Mouse (Mus musculus) mesoderm, embryonic 11.5 days (tissue): Measurements from ENCODE around the gene Ccdc187.

Experiments used
- DNase-seq: peaks from one replicate; pipeline ENCODE4 v3.0.0-alpha.2; 2012; ENCODE audit warnings: low read depth, low spot score

Gene Ccdc187

DNA sequence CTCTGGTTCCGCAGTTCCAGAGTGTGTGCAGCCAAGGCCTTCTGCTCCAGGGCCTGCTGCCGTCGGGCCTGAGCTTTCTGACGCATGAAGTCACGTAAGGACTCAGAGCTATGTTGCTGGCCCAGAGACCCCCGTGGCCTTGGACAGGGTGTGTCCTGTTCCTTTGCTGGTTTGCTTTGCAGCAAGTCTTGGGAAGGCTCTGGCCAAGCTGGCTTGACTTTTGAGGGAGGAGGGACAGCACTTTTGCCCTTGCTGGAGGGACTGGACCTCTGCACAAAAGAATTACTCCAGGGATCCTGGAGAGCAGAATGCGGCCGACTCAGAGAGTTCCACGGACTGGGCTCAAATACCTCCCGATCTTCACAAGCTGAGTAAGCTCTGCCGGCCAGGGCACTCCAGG, 13.8 kb downstream of the Ccdc187 start:
- no peak for DNase-seq

DNA sequence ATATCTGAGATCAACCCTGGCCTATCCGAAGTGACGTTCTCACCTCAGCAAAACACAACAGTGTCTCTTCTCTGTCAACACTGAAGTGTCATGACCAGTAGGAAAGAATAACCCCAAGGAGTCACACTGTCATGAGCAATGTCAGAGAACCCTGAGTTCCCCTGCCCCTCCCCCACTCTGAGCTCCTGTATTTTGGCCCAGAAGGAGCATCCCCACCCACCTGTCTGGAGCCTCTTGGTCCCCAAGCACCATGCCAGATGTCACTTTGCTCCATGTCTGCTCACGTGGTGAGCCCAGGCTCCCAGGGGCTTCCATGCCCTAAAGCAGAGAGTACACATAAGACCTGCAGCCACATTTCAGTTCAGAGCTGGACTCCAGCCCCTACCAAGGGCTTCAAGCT, 14.6 kb downstream of the Ccdc187 start:
- no peak for DNase-seq

DNA sequence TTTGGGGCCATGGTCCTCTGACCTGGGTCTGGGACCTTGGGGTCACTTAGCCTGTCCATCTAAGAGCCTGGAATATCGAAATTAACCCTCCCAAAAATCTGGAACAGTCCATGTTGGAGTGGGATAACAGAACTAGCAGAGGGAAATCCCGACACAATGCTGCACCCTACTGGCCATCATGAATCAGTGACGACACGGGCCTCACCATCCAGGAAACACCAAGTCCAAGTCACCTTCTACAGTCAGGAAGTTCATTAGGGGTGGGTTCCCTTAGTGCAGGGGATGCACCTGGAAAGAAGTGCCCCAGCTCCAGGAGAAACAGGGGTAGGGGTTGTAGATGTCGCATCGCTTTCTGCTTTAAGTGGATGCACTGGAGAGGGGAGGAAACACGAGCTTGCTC, 20.7 kb downstream of the Ccdc187 start:
- DNase-seq, result peak; percentile 69

DNA sequence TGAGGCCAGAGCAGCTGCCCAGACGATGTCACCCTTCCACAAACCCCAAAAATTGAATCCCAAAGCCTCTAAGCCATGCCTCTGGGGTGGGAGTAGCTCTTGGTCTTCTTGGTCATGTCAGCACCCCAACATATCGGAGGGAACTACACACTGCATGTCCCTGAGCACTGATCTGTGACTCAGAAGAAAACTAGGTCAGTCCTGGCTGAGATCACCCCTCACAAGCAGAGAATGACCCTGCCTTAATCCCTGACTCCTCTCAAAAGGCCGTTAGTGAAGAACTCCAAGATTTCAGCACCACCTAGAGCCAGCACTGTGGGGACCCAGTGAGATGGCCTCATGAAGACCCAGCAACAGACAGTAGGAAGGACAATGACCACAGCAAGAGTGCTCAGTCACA, 26.1 kb downstream of the Ccdc187 start:
- no peak for DNase-seq

DNA sequence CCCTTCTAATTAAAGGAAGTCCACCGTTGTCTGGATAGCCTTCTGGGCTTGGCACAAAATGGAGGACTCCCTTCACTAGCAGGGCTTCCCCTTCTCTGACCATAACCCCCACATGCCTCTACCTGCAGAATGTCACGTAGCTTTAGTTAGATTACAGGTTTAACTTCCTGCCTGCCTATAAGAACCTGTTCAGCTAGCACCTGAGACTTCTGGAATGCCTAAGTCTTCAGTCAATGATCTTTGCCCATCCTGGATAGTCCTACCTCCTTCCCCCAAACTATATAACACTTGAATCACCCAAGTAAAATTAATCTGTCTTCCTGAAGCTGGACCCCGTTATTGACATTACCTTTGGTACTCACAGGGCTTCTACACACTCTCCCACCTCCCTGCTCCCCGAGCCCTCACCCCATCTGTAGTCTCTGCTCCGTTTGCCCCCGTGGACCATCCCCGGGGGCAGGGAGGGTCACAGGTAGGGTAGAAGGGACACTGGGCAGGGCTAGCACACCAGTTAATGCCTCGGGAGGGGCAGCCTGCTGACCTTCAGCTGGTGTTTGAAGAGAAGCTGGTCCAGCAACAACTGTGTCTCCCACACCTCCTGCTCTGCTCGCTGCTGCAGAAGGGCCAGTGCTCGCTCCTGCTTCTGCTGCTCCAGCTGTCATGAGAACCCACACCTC, 28.2 kb downstream of the Ccdc187 start:
- no peak for DNase-seq

DNA sequence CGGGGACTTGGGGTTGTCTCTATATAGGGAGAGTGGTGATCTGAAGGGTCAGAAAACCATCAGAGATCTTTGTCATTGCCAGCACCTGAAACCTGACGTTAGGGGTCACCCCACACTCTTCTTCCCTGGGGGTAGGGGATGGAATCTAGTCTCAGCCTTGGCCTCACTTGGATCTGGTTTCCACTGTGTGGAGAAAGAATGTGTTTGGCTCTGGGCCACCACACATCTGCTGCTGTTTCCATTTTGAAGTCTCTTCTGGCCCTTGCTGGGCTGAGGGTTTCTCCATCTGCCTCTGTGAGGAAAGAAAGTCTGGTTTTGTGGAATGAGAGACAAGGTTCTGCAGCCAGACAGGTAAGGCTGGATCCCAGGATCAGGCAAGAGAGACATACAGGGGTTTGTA, 29.3 kb downstream of the Ccdc187 start:
- no peak for DNase-seq

DNA sequence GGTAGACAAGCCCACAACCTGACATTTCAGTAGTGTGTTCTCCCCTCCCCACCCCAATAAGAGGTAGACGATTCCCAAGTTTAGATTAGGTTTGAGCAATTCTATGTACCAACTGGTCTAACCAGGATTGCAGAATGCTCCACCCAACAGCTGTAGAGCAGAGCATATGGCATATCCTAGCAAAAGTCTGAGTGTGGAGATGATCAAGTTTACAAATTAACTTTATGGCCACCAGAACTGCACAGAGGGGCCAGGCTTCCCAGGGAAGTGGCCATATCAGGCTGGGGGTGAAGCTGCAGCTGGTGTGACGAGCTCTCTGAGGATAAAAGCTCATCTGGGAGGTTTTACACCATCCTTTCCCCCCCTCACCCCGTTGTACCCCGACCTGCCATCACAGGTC, 29.7 kb downstream of the Ccdc187 start:
- no peak for DNase-seq

DNA sequence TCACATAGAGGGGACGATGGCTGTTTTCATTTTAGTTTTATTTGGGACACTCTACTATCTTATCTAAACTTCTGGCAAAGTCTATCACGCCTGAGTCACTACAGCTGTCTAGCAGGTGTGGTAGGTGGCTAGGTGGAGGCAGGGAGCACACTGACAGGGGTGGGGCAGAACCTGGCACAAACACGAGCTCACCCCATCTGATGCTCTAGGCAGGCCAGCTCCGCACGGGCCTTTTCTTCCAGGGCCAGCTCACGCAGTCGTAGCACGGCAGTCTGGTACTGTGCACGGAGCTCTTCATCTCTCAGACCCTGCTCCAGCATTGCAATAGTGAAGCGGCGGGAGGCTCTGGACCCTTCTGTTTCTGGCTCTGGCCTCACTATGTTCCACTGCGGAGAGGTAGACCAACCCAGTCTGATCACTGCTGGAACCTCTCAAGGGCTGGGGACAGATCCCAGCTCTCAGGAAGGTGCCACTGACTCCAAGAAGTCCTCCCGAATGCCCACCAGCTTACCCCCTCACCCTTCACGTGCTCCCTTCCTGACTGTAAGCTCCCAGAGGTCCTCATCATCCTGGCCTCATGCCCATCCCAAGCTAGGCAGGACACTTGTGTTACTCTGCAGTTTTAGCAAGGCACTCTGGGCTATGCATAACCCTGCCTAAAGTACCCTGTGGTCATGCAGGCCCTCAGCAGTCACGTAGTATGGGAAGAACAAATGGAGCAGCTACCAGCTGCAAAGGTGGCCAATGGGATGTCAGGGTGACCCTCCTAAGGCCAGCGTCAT, 36.9 kb downstream of the Ccdc187 start:
- no peak for DNase-seq

DNA sequence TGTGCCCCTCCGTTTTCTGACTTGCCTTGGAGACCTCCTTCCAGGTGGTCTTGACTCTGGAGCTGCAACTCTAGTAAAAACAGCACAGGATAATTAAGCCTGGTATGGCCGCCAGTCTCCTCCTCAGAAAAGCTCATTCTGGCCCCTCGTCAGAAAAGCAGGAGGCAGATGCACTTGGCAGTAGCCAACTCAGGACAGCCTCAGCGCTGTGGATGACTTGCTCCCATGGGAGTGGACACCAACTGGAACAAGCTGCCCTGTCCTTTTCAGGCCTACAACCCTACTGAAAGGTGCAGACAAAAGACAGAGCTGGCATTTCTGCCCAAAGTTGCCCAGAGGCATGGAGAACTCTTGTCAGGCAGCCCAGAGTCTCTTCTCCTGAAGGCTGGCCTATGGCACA, 39.5 kb downstream of the Ccdc187 start:
- DNase-seq, result no peak

DNA sequence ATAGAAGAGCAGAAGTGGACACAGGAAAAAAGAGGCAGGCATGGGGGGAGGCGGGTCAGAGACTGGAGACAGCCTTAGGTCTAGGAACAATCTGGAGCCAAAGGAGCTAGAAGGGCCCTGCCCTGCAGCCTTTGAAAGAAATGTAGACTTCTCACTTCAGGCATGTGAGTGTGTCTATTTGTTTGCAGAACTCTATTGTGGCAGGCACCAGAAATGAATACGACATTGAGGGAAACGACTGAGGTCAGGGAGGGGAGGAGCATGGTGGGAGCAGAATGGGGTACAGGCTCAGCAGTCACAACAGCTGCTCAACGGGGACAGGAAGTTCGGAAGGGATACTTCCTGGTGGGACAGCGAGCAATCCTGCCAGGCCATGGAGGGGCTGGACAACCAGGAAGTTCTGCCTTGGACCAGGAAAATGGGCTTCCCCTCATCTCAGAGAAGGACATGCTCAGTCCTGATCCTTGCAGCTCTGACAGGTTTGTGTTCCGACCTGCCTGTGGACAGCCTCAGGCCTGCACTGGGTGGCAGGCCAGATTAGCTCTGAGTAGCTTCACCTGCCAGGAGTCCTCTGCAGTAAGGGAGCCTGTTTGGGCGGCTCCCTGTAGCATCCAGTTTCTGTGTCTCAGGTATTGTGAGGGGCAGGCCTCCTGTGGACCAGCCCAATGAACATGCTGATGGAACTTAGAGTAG, 41.7 kb downstream of the Ccdc187 start:
- no peak for DNase-seq

DNA sequence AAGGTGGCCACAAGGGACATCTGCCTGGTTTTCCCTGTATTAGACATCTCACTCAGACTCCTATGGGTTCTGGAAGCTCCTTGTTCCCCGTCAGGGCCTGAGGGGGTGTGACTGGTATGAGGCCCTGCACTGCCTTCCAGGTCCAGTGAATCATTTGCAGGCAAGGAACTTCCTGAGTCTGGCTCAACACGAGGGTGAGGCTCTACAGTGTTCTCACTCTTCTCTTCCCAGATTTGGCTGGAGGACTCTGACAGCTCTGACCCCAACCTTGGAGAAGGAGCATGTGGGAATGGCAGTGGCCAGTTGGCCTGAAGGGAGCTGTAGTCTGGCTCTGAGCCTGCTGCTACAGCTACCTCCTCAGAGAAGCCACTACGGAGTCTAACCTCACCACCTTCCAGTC, 46.8 kb downstream of the Ccdc187 start:
- DNase-seq, result no peak

DNA sequence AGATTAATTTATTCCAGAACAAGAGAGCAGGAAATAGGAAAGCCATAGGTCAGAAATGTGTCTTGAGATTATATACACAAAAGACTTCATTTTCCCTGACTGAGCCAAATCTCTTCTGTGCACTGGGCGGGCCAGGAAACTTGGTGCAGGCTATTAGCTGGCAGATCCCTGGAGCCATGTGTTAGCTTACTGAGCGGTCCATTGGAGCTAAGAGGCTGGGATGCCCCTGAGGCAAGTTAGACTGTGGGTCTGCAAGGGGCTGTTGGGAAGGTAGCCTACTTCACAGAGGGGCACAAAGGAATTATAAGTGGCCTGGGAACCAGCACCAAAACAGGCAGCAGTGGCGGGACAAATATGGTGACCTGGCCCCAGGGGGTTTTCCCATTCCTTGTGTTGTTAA, 53.5 kb downstream of the Ccdc187 start:
- no peak for DNase-seq

DNA sequence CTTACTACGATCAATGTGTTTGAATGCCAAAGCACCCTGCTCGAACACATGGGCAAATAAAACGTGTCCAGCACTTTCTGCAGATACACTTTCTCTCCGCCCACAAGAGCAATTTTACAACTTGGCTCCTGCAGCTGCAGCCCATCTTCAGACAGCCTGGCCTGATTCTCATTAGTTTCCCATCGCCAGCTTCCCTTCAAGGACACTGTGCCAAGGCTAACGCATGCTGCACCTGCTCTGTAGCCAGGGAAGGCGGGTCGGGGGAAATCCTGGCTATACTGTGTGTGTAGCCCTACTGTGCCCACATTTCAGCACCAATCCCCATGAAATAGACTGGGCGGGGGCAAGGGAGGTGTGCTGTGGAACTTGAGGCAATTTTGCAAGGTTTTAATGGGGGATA, 54.0 kb downstream of the Ccdc187 start:
- DNase-seq, result peak; percentile 11

DNA sequence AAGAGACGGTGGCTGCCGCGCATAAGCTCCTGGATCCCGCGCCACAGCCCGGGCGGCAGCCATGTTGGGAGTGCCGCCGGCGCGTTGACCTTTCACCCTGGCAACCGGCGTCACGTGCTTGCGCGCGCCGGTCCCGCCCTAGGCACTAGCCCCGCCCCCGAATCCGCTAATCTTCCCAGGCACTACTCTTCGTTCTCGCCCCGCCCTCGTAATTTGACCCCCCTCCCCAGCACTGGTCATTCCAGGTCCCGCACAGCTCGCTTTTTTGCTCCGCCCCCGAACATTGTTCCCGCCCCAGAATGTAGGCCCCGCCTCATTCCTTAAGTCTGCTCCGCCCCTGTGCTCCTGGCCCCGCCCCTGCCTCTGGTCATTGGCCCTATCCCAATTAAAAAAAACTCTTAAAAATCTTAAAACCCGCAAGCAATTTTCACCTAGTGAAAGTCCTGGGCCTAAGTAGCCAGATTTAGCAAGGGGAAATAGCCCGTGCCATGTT, 57.0 kb downstream of the Ccdc187 start, which contains the start of gene Qsox2:
Gene Qsox2 (minus strand): TSS at position 236 of the 493 bp plus-strand sequence.
- peak; percentile 96 for DNase-seq

DNA sequence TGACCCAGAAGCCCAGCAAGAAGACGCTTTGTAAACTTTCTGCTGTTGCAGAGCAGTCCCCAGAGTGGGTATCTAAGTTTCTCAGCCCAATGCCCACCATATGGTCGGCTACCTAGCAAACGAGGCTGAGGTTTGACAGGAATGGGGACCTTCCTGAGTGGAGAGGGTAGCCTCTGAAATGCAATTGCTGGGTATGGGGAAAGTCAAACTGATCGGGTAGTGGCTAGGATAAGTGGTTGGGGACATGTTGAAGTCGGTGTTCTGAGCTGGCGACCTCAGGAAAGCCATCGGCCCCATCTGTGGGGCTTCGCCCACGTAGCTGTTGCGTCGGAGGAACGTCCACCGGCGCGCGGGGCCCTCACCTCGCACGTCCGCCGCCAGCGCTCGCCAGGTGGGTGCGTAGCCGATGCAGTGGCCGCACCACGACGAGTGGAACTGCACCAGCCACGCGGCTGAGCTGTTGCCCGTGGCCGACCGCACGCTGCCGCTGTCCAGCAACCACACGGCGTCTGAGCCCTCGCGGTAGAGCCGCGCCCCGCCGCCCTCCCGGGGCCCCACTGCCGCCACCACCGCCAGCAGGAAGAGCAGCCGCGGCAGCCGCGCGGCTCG, 57.6 kb downstream of the Ccdc187 start:
- peak; percentile 5 for DNase-seq

DNA sequence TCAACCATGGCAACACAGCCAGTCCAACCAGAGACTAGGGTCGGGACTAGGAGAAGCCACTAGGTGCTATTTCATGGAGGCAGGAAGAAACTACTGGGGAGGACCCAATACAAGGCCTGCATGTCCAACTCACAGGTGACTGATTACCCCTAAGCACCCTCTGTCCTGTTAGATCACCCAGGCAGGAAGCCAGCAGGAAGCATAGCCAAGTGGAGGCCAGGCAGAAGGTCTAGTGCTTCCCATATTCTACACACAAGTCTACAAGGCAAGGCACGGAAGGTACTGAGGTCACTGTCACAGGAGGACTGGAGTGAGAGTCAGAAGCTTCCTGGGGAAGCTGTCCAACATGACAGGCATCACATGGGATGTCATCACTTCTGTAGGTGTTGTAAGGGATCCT, 59.6 kb downstream of the Ccdc187 start:
- no peak for DNase-seq

DNA sequence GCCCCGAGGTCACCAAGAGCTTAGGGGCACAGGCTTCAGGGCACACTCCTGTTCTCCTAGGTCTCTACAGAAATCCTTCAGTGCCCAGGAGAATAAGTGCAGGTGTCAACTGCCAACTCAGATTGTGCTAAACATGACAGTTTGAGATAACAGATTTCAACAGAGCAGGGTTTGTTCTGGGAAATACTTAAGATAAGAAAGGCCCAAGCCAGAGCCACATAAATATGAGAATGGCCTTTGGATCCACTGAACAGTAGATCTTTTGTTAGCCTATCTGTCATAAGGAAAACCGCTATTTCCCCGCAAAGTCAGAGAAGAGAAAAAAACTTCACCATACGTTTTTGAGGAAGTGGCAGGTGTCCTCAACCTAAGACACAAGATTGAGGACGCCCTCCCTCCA, 60.1 kb downstream of the Ccdc187 start:
- DNase-seq, result no peak

DNA sequence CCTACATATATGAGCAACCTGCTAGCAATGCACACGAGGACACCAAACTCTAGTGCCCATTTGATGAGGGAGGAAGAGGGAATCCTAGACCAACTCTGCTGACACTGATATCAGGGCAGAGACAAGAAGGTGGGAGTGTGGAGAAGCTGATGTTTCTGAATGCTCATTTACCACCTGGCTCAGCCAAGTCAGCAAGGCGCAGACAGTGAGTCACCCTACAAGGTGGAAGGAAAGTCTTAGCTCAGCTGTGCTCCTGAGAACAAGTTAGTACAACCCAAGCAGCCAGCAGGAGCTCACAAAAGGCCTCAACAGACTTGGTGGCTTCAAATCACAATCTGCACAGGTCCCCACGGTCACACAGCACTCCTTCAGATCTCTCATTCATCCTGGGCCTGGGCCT, 63.0 kb downstream of the Ccdc187 start:
- DNase-seq, result no peak

DNA sequence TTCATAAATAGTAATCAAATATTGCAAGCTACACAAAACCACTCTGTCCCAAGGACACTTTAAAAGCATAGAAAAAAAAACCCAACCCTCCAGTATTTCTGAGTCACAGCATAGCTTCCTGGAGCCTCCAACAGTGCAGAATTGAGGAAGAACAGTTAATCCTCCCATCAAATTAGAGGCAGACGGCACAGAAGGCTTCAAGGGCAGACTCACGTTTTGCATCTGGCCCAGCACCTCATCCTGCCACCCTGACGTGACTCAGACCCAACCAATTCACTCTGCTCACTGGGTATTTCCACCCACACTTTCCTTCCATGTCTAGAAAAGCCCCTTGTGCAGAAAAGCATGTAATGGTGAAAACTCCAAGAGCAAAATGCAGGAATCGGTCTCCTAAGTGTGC, 64.1 kb downstream of the Ccdc187 start:
- no peak for DNase-seq

DNA sequence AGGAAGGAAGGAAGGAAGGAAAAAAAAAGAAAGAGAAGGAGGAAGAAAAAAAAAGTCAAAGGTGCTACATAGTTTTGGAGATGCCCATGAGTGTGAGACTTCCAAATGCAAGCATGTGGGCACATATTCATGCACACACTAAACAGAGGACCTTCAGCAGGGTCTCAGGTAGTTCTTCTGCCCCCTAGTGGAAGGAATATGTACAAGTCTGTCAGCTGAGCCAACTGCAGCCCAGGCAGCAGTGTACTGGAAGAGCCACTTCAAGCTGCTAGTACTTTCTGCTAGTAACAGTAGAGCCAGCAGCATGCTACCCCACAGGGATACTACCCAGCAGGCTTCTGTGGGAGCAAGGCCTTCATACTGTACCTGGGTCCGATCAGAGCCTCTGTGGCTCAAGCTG, 66.6 kb downstream of the Ccdc187 start:
- peak; percentile 78 for DNase-seq

DNA sequence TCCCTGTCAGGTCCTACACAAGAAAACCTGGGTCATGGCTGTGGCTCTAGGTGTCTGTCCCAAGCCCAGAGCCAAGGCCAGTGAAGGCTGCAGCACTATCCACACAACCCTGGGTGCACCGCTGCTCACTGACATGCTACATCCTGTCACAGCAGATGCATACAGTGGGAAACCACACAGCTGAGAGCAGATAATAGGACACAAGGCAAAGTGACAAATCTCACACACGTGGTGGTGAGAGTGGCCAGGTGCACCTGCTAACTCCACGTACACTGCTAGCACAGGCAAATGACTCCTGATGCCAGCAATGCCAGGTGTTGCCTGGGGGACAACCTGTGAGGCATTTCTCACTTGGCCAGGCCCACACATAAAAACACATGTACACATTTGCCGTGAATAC, 69.1 kb downstream of the Ccdc187 start:
- no peak for DNase-seq

DNA sequence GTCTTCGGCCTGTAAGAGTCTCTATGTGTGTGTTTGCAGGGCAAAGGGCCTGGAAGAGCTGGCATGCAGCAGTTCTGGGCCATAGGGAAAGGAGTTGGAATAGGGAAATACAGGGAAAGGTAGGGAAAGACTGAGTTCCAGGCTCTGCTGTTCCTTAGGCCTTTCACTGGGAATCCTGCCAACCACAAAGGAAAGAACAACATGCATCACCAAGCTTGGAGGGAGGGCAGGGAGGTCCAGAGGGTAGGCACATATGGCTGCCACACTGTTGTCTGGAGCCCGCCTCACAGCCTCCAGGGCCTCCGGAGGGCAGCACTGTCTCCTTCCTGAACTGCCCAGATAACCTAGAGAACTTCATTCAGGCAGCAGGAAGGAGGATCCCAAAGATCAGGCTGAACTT, 70.4 kb downstream of the Ccdc187 start:
- no peak for DNase-seq
